Mouse (Mus musculus) cortical plate, adult 2 months (tissue): Measurements from ENCODE around the gene Slc9a4.

Experiments used
- CTCF ChIP-seq: fragments of 200-500 bp; IDR thresholded peaks from 2 replicates; pipeline ENCODE4 v1.5.1; 2011; ENCODE audit warnings: mild to moderate bottlenecking, control low read depth, low read length; ENCODE audit not compliant: insufficient read depth; ENCODE audit errors: extremely low read depth
- POLR2A ChIP-seq: fragments of 200-500 bp; IDR thresholded peaks from 2 replicates; pipeline ENCODE4 v1.6.1; 2011; ENCODE audit warnings: mild to moderate bottlenecking, low read length, control low read depth; ENCODE audit not compliant: insufficient read depth; ENCODE audit errors: extremely low read depth

DNA sequence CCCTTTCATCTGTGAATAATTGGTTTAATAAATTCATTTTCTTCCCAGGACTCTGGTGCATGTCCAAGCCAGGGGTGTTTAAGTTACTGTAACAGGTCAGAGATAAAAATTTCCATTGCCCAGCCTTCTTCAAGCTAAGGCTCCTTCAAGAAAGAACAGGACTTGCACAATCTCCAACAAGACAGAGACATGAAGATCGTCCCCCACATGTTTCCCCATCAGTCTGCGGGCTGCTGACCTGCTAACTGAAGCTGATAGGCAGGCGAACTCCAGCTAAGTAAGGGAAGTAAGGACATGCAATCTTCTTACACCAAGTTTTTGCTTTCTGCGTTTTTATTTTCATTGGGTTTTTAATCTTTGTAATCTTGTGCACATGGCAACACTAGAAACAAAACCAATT lies 54.7 kb downstream of the Slc9a4 start:
- no peak for TF ChIP-seq CTCF
- no peak for TF ChIP-seq POLR2A
